Mouse (Mus musculus): ENCODE results near the gene Jph4.

- TF ChIP-seq CTCF (IDR thresholded peaks at IDR 0.05; ENCODE audit: extremely low read depth, insufficient read depth, insufficient read length, insufficient replicate concordance): no peak
- TF ChIP-seq POLR2A (IDR thresholded peaks at IDR 0.05; ENCODE audit: low read depth, low read length): no peak
Measured at GRCm38 (mm10) chr14:55146829-55147401, 30.2 kb upstream of the Jph4 start.

Data from spleen, adult 2 months (tissue).